Mouse (Mus musculus) natural killer cell, adult 2 months (primary cell): ENCODE measurements around the gene Cdkn1c.

Source experiments
- DNase-seq, 2 experiments: peaks; one replicate each; pipeline ENCODE4 v3.0.0; 2022; ENCODE audit warnings: low spot score in 2 of 2

Cdkn1c gene

DNA sequence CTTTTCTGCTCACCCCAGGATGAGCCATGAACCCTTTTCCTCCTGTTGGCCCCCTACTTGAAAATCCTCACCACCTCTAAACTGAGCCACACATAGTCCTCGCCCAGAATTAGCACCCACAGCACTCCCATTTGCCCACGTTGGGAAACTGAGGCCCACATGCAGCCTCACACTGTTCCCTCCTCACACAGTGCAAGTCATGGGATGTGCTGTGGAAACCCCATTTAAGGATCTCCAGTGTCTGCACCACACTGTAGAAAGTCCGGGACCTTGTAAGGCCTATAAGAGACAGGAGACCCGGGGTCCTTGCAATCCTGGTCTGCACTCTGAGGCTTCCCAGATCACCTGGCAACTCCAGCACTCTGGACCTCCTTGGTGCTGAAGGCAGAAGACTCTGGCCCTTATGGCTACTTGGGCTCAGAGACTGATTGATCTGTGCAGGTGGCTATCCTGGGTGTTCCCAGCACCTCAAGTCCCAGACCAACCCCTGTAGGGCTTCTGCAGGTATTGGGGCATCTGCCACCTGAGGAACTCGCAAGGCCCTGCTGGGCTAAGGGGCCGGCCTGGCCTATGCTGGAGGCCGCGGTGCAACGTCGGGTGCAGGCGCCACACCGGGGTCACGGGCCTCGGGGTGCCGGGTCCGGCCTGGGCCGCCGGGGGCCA is 23.5 kb downstream of the Cdkn1c start:
- DNase-seq: no peak

DNA sequence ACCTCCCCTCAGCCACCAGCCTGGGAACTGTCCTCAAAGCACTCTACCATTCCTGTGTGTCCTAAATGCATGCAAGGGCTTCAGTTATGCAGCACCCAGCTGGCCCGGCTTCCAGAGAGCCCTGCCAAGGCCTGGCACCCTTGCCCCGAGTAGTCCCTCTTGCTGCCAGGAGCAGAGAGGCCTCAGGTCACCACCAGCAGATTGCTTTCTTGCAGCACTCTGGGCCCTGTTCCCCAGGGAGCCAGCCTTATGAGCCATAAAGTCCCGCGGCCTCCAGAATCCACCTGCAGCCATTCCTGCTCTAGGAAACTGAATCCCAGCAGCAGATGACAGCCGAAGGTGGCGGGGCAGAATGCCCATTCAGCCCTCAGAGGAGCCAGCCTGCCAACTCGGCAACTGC is 27.5 kb downstream of the Cdkn1c start:
- DNase-seq: no peak

GRCm38 (mm10) chr7:143432631-143433030 is 28.2 kb downstream of the Cdkn1c start:
- DNase-seq: no peak

GRCm38 (mm10) chr7:143428814-143429499 is 31.9 kb downstream of the Cdkn1c start:
- no peak for DNase-seq

DNA sequence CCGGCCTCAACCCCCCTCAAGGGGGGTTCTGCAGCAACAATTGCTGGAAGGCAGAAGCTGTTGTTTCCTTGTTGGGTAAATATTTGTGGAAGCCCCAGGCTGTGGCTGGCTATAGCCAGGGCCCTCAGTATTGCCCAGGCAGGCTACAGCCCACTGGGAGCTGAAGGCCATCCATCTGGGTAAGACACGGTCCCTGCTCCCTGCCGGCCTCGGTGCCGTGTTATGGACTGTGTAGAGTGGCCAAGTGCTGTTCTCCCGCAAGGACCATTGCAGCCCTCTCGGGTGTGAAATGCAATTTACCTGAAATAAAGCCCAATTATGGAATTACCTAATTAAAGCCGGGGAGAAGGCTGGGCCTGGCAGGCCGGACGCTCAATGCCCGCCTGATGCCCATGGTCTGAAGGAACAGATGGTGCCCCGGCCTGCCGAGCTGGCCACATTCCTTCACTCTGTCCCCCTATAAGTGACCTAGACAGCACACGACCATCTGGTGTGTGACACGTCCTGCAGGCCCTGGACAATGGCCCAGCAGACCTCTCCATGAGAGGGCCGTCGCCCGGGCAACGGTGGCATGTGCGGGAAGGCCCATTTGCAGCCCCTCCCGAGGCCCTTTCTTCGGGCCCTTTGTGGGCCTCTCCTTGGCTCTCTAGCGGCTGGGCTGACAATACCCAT is 32.6 kb downstream of the Cdkn1c start:
- no peak for DNase-seq

DNA sequence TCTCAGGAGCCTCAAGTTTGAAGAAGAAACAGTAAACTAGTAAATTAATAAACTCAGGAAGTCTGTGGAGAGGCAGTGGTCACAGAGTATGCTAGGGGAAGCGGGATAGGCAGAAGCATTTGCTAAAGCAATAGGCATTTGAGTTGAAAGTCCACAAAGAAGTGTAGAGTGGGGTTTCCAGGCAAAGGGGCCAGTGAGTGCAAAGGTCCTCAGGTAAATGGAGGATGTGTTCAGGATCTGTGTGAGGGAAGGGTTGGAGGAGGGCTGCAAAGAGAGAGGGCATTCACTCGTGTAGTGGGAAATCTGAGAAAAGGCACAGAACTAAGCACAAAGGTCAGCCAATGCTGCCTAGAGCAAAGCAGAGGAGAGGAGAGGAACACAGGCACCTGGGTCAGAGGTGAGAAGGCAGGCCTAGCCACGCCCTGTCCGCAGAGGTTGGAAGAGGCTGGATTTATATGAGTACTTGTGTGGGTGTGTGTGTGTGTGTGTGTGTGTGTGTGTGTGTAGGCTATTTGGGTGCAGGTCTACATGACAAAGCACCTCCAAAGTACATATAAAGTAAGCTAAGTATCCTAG is 41.2 kb downstream of the Cdkn1c start:
- DNase-seq: no peak

DNA sequence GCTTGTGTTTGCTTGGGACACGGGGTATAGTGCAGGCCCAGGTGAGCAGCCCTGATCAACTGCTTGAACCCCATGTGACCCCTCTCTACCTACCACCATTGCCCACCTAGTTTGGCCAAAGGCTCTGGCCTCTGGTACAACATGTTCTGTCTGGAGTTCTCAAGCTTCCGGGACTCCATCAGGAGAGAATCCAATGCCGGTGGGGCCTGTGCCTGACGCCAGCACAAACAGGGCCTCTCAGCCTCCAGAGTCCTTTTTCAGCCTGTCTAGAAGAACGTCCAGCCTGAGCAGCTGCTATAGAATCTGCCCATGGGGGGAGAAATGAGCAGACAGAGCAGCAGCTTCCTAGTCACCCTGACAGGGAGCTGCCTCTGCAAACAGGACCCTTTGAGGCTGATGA is 43.0 kb downstream of the Cdkn1c start:
- DNase-seq: no peak

GRCm38 (mm10) chr7:143416406-143416805 is 44.4 kb downstream of the Cdkn1c start:
- DNase-seq: no peak

GRCm38 (mm10) chr7:143415070-143415469 is 45.8 kb downstream of the Cdkn1c start:
- no peak for DNase-seq

- DNase-seq: no peak
These were observed 48.2 kb downstream of the Cdkn1c start for GRCm38 (mm10) chr7:143412606-143413005.

DNA sequence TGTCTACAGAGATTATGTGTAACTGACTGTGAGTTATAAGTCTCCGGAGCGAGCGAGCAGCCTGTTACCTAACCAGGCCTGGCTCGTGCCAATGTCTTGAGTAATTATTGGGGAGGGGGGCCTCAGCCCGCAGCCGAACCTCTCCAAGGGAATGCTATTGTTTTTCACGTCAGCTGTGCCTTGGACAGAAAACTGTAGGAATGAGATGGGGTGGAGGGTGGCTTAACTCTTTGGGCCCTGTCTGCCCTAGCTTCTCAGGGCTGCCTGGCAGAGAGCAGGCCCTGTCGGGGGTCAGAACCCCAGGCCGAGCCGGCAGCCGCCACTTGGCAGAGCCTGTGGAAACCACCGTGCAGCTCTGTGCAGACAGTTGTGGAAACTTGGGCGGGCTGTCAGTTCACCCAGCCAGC is 52.2 kb downstream of the Cdkn1c start:
- DNase-seq: no peak
